Comparison of ENCODE assay signal across 24 mouse cellular contexts in genomic region chr6:38884482-38884881, GRCm38 (mm10). TPM values are rescaled to one million over a fixed set of nuclear protein-coding genes. Genes with fewer than 3 reads are reported as not detected.
DNase-seq lines count a peak whose midpoint lies in the region; ATAC-seq lines count a peak whose summit lies in the region.
"Had no signal": no experiment of that assay in that cellular context is flagged by ENCODE, and none has a peak within 500 bp of the region (broad histone marks: within the 10 kb centered on the region; RNA-seq: fewer than 3 reads in every experiment).

No protein-coding gene starts in this region.

- peak overlapping the region; percentile 68 for H3K27ac ChIP-seq in liver, embryonic 13.5 days
- H3K27ac ChIP-seq in liver, embryonic 15.5 days (replicated peaks), result peak overlapping the region; percentile 58
- H3K27ac ChIP-seq in stomach, embryonic 15.5 days, result peak overlapping the region; percentile 31; the same call in 1 of the 2 replicates
- no peak overlapping the region for H3K27ac ChIP-seq in intestine, embryonic 16.5 days (ENCODE audit: low read length)
- H3K27ac ChIP-seq: embryonic facial prominence, embryonic 12.5 days; embryonic facial prominence, embryonic 15.5 days; gastrocnemius, adult 2 months; hindbrain, embryonic 12.5 days; hindbrain, embryonic 15.5 days had no signal

- no peak overlapping the region for H3K4me3 ChIP-seq in liver, embryonic 13.5 days (replicated peaks)
- H3K4me3 ChIP-seq in liver, embryonic 15.5 days (replicated peaks), result no peak overlapping the region
- no peak overlapping the region for H3K4me3 ChIP-seq in stomach, embryonic 15.5 days (replicated peaks)
- no peak overlapping the region for H3K4me3 ChIP-seq in intestine, embryonic 16.5 days (ENCODE audit: low read length)
- H3K4me3 ChIP-seq: embryonic facial prominence, embryonic 12.5 days; embryonic facial prominence, embryonic 15.5 days; gastrocnemius, adult 2 months; hindbrain, embryonic 12.5 days; hindbrain, embryonic 15.5 days had no signal

- no peak for ATAC-seq in liver, embryonic 13.5 days (ENCODE audit: low read depth)
- no peak for ATAC-seq in liver, embryonic 15.5 days (ENCODE audit: insufficient read depth)
- ATAC-seq in stomach, embryonic 15.5 days (ENCODE audit: insufficient read depth, low FRiP score, low read depth), result no peak
- ATAC-seq in intestine, embryonic 16.5 days, result no peak
- ATAC-seq: forebrain, embryonic 14.5 days; forebrain, postnatal 0 days; Patski had no signal

- H3K4me1 ChIP-seq in liver, embryonic 13.5 days (replicated peaks), result peaks cover 84% of the 10 kb centered on the region
- H3K4me1 ChIP-seq in liver, embryonic 15.5 days (replicated peaks), result peaks cover 66% of the 10 kb centered on the region
- peaks cover 21% of the 10 kb centered on the region for H3K4me1 ChIP-seq in stomach, embryonic 15.5 days
- peaks cover 24% of the 10 kb centered on the region for H3K4me1 ChIP-seq in intestine, embryonic 16.5 days (ENCODE audit: control insufficient read depth, insufficient read depth, low read length)
- H3K4me1 ChIP-seq: hindbrain, embryonic 12.5 days; hindbrain, embryonic 15.5 days had no signal

- H3K27me3 ChIP-seq in liver, embryonic 13.5 days, result 0 out of 2 replicates have a peak, but pooled peaks cover 7% of the 10 kb centered on the region
- H3K27me3 ChIP-seq in liver, embryonic 15.5 days, result peaks cover 21% of the 10 kb centered on the region; the same call in 1 of the 2 replicates
- H3K27me3 ChIP-seq in stomach, embryonic 15.5 days (replicated peaks), result no peaks in the 10 kb centered on the region
- no peaks in the 10 kb centered on the region for H3K27me3 ChIP-seq in intestine, embryonic 16.5 days (replicated peaks; ENCODE audit: control insufficient read depth, insufficient read depth, low read length)
- H3K27me3 ChIP-seq: embryonic facial prominence, embryonic 12.5 days; embryonic facial prominence, embryonic 15.5 days; hindbrain, embryonic 12.5 days; hindbrain, embryonic 15.5 days; Patski had no signal

- no peaks in the 10 kb centered on the region for H3K36me3 ChIP-seq in liver, embryonic 13.5 days
- H3K36me3 ChIP-seq in liver, embryonic 15.5 days (replicated peaks), result no peaks in the 10 kb centered on the region
- no peaks in the 10 kb centered on the region for H3K36me3 ChIP-seq in stomach, embryonic 15.5 days
- H3K36me3 ChIP-seq in intestine, embryonic 16.5 days (ENCODE audit: control insufficient read depth, insufficient read depth, low read length), result no peaks in the 10 kb centered on the region
- H3K36me3 ChIP-seq: embryonic facial prominence, embryonic 12.5 days; embryonic facial prominence, embryonic 15.5 days; G1E; hindbrain, embryonic 12.5 days; hindbrain, embryonic 15.5 days had no signal

- DNase-seq in liver, embryonic 13.5 days, result no peak
- no peak for DNase-seq in liver
- DNase-seq in kidney, postnatal 36 days, result no peak
- DNase-seq: adrenal gland, adult 2 months; adrenal gland, postnatal 14 days; B cell, adult 2 months; cerebellum, adult 11 months; cerebellum, adult 2 months; cerebellum, adult 9-11 months; cerebellum, postnatal 25 days; forebrain, postnatal 0 days; gastrocnemius, adult 2 months; gastrocnemius, postnatal 14 days had no signal

- H3K9me3 ChIP-seq in liver, embryonic 13.5 days (replicated peaks), result no peaks in the 10 kb centered on the region
- no peaks in the 10 kb centered on the region for H3K9me3 ChIP-seq in liver, embryonic 15.5 days (replicated peaks)
- H3K9me3 ChIP-seq in stomach, embryonic 15.5 days, result no peaks in the 10 kb centered on the region
- no peaks in the 10 kb centered on the region for H3K9me3 ChIP-seq in intestine, embryonic 16.5 days (ENCODE audit: control insufficient read depth, low read length)
- H3K9me3 ChIP-seq: embryonic facial prominence, embryonic 12.5 days; embryonic facial prominence, embryonic 15.5 days; hindbrain, embryonic 12.5 days; hindbrain, embryonic 15.5 days had no signal

- peak overlapping the region; percentile 17; the same call in 1 of the 2 replicates for H3K4me2 ChIP-seq in liver, embryonic 13.5 days
- H3K4me2 ChIP-seq in liver, embryonic 15.5 days, result peak overlapping the region; percentile 21; the same call in 1 of the 2 replicates
- no peak overlapping the region for H3K4me2 ChIP-seq in stomach, embryonic 15.5 days
- H3K4me2 ChIP-seq in intestine, embryonic 16.5 days (ENCODE audit: low read depth, low read length), result no peak overlapping the region
- H3K4me2 ChIP-seq: embryonic facial prominence, embryonic 12.5 days; embryonic facial prominence, embryonic 15.5 days; heart, embryonic 11.5 days; hindbrain, embryonic 12.5 days; hindbrain, embryonic 15.5 days had no signal

- WGBS in liver, embryonic 13.5 days (ENCODE audit: insufficient replicate concordance), result 49% methylated on average over 3 of the region's 3 CpGs
- WGBS in liver, embryonic 15.5 days (ENCODE audit: insufficient replicate concordance), result 52% methylated on average over 3 of the region's 3 CpGs
- WGBS in stomach, embryonic 15.5 days, result 54% methylated on average over 3 of the region's 3 CpGs
- 58% methylated on average over 3 of the region's 3 CpGs for WGBS in intestine, embryonic 16.5 days

- H3K9ac ChIP-seq in liver, embryonic 13.5 days, result peak overlapping the region; percentile 36; the same call in 1 of the 2 replicates
- no peak overlapping the region for H3K9ac ChIP-seq in liver, embryonic 15.5 days
- no peak overlapping the region for H3K9ac ChIP-seq in stomach, embryonic 15.5 days
- H3K9ac ChIP-seq in intestine, embryonic 16.5 days (ENCODE audit: low read depth, low read length), result no peak overlapping the region
- H3K9ac ChIP-seq: embryonic facial prominence, embryonic 12.5 days; embryonic facial prominence, embryonic 15.5 days; forebrain, postnatal 0 days; hindbrain, embryonic 12.5 days; hindbrain, embryonic 15.5 days had no signal

RNA-seq across cellular contexts. Expression of gene Hipk2, which starts 8.5 kb away (rescaled TPM):
- polyA plus RNA-seq in liver, embryonic 13.5 days (2015; fragmentation: Nextera tagmentation; extraction: Ambion mirVana), result 20.1 and 20.4 TPM in 2 replicates
- 18.0 and 23.4 TPM in 2 replicates for polyA plus RNA-seq in liver, embryonic 15.5 days (2015; fragmentation: Nextera tagmentation; extraction: Ambion mirVana)
- polyA plus RNA-seq in stomach, embryonic 15.5 days (2015; fragmentation: Nextera tagmentation; extraction: Ambion mirVana), result 23.8 and 25.6 TPM in 2 replicates
- 16.2 and 18.7 TPM in 2 replicates for polyA plus RNA-seq in intestine, embryonic 16.5 days (2015; fragmentation: Nextera tagmentation; extraction: Ambion mirVana)

RNA-seq across cellular contexts. Expression of gene Tbxas1, which starts 9.3 kb away (rescaled TPM):
- polyA plus RNA-seq in liver, embryonic 13.5 days (2015; fragmentation: Nextera tagmentation; extraction: Ambion mirVana), result 11.4 and 12.2 TPM in 2 replicates
- polyA plus RNA-seq in liver, embryonic 15.5 days (2015; fragmentation: Nextera tagmentation; extraction: Ambion mirVana), result 9.0 and 10.4 TPM in 2 replicates
- 3.4 and 3.5 TPM in 2 replicates for polyA plus RNA-seq in stomach, embryonic 15.5 days (2015; fragmentation: Nextera tagmentation; extraction: Ambion mirVana)
- 4.3 and 4.8 TPM in 2 replicates for polyA plus RNA-seq in intestine, embryonic 16.5 days (2015; fragmentation: Nextera tagmentation; extraction: Ambion mirVana)

Comparison
In these comparisons a context has a peak if more than half of its experiments do, and no peak if none do; other contexts are left out.
1. H3K4me2 ChIP-seq: peak in liver, embryonic 13.5 days (single experiment) and liver, embryonic 15.5 days (single experiment); none in stomach, embryonic 15.5 days (single experiment) and intestine, embryonic 16.5 days (single experiment).